Mouse (Mus musculus): ENCODE measurements around the gene Hoxd4. TPM values are rescaled to one million over a fixed set of nuclear protein-coding genes. Genes with fewer than 3 reads are reported as not detected.

The Hoxd4 gene
- total and polyA plus RNA-seq, 2 experiments from 2014 or later, result not detected

- ATAC-seq, result no peak
- Histone ChIP-seq H3K27ac (ENCODE audit: low read depth, low read length) (no peak within 1 kb of the TSS), H3K9ac (no peak within 1 kb of the TSS), H3K9me3 (ENCODE audit: low read length) (no peaks in the 10 kb centered on the region), H3K4me2 (ENCODE audit: low read depth) (no peak within 1 kb of the TSS), H3K4me3 (ENCODE audit: low read depth, low read length) (no peak within 1 kb of the TSS), H3K4me1 (ENCODE audit: insufficient read depth) (no peaks in the 10 kb centered on the region), H3K27me3 (ENCODE audit: insufficient read depth, low read length) (peaks cover 97% of the 10 kb centered on the region), H3K36me3 (ENCODE audit: insufficient read depth) (no peaks in the 10 kb centered on the region)
- WGBS, result 2% methylated on average over 47 of the region's 47 CpGs
- no peak for TF ChIP-seq CTCF (IDR thresholded peaks at IDR 0.05; ENCODE audit: low read depth)
- no peak for DNase-seq
Observed at GRCm38 (mm10) chr2:74674881-74675665, 36.7 kb upstream of the Hoxd4 start, which contains the start of gene Hoxd12. Gene Hoxd12 (plus strand): TSS chr2:74675013.

GRCm38 (mm10) chr2:74675666-74676282 is 36.0 kb upstream of the Hoxd4 start:
- Histone ChIP-seq H3K9me3 (ENCODE audit: low read length) (no peaks in the 10 kb centered on the region), H3K36me3 (ENCODE audit: insufficient read depth) (no peaks in the 10 kb centered on the region), H3K4me3 (ENCODE audit: low read depth, low read length) (no peak overlapping the region), H3K27me3 (ENCODE audit: insufficient read depth, low read length) (peaks cover 98% of the 10 kb centered on the region), H3K4me2 (ENCODE audit: low read depth) (no peak overlapping the region), H3K9ac (no peak overlapping the region), H3K4me1 (ENCODE audit: insufficient read depth) (no peaks in the 10 kb centered on the region), H3K27ac (ENCODE audit: low read depth, low read length) (no peak overlapping the region)
- 6% methylated on average over 22 of the region's 24 CpGs for WGBS
- ATAC-seq (no peak), DNase-seq (no peak)
- TF ChIP-seq CTCF (IDR thresholded peaks at IDR 0.05; ENCODE audit: low read depth), result no peak

DNA sequence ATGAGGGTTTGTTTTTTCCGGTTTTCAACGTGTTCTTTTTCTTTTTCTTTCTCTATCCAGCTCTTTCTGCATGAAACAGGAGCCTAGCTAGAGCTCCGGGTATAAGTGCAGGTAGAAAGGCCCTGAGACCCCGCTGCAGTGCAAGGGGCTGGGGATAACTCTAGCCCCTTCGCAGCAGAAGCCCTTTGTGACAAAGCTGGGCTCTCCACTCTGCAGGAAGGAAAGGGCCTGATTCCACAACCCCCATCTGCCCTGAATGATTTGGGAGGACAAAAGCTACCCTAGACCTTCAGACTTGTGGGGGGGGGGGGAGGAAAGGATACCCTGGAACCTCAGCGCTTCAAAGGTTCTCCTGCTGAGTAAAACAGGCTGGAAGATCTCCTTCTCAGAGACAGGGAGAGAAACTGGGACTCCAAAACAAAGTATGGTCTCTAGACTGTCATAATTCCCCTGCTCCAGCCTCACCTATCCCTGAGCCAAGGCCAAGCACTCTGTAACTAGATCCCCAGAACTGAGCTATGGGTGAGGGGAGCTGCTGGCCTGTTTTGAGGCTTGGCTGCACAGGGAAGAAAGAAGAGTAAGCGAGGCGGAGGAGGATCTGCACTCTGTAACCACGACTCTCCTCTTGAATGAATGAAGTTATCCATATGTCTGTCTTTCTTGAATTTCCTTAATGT is 35.2 kb upstream of the Hoxd4 start:
- no peak for ATAC-seq

GRCm38 (mm10) chr2:74677106-74677505 is 34.6 kb upstream of the Hoxd4 start:
- DNase-seq (no peak), ATAC-seq (no peak)
- Histone ChIP-seq H3K27me3 (ENCODE audit: insufficient read depth, low read length) (peaks cover 97% of the 10 kb centered on the region), H3K4me2 (ENCODE audit: low read depth) (no peak overlapping the region), H3K27ac (ENCODE audit: low read depth, low read length) (no peak overlapping the region), H3K4me1 (ENCODE audit: insufficient read depth) (no peaks in the 10 kb centered on the region), H3K4me3 (ENCODE audit: low read depth, low read length) (no peak overlapping the region), H3K36me3 (ENCODE audit: insufficient read depth) (no peaks in the 10 kb centered on the region), H3K9ac (no peak overlapping the region), H3K9me3 (ENCODE audit: low read length) (no peaks in the 10 kb centered on the region)
- no peak for TF ChIP-seq CTCF (IDR thresholded peaks at IDR 0.05; ENCODE audit: low read depth)
- WGBS, result 12% methylated on average over 2 of the region's 2 CpGs

More for the DNA sequence above, 35.2 kb upstream of the Hoxd4 start:
- Histone ChIP-seq H3K9ac (no peak overlapping the region), H3K9me3 (ENCODE audit: low read length) (no peaks in the 10 kb centered on the region), H3K4me3 (ENCODE audit: low read depth, low read length) (no peak overlapping the region), H3K36me3 (ENCODE audit: insufficient read depth) (no peaks in the 10 kb centered on the region), H3K27ac (ENCODE audit: low read depth, low read length) (no peak overlapping the region), H3K4me1 (ENCODE audit: insufficient read depth) (no peaks in the 10 kb centered on the region), H3K27me3 (ENCODE audit: insufficient read depth, low read length) (peaks cover 98% of the 10 kb centered on the region), H3K4me2 (ENCODE audit: low read depth) (no peak overlapping the region)
- no peak for TF ChIP-seq CTCF (IDR thresholded peaks at IDR 0.05; ENCODE audit: low read depth)
- no peak for DNase-seq
- WGBS, result 4% methylated on average over 9 of the region's 9 CpGs

DNA sequence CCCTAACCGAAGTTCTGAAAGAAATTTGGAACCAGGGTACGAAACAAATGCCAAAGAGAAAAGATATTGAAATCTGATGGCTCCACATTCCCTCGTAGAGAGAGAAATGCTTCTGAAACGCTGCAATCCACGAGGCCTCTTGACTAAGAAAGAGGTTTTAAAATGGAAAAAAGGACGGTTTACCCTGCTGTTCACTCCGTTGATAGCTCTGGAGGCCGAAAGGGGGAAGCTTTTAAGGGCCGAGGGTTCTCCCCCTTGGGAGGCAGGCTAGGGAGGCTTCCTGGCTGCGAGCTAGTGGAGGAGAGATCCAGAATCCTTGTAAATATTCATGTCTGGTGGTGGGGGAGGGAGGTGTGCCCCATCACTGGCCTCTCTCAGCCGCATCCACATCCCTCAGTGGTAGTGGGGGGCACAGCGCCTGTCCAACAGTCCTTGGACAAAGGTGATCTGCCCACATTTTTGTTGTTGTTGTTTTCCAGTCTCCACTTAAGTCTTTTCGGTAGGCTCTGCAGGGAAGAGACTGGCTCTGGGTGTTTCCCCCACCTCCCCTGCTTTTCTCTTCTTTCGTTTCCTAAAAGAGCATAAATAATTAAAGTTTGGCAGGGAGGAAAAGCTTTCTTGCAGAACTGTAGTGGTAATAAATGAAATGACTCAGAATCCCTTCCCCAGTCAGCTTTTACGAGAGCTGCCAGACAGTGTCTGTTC is 32.7 kb upstream of the Hoxd4 start, which contains the start of gene Hoxd11:
Gene Hoxd11 (plus strand): TSS at position 667 of the 705 bp plus-strand sequence.
- no peak for ATAC-seq

GRCm38 (mm10) chr2:74679596-74679971 is 32.1 kb upstream of the Hoxd4 start:
- 1% methylated on average over 26 of the region's 26 CpGs for WGBS
- peaks cover 94% of the 10 kb centered on the region for H3K27me3 ChIP-seq (ENCODE audit: insufficient read depth, low read length)
- ATAC-seq (no peak), DNase-seq (no peak)
- H3K9me3 ChIP-seq (ENCODE audit: low read length), result no peaks in the 10 kb centered on the region
- H3K4me3 ChIP-seq (ENCODE audit: low read depth, low read length), result no peak overlapping the region
- H3K4me2 ChIP-seq (ENCODE audit: low read depth), result no peak overlapping the region
- H3K36me3 ChIP-seq (ENCODE audit: insufficient read depth), result no peaks in the 10 kb centered on the region
- H3K4me1 ChIP-seq (ENCODE audit: insufficient read depth), result no peaks in the 10 kb centered on the region
- H3K27ac ChIP-seq (ENCODE audit: low read depth, low read length), result no peak overlapping the region
- TF ChIP-seq CTCF (IDR thresholded peaks at IDR 0.05; ENCODE audit: low read depth), result no peak
- no peak overlapping the region for H3K9ac ChIP-seq

More for the DNA sequence above, 32.7 kb upstream of the Hoxd4 start, which contains the start of gene Hoxd11:
- Histone ChIP-seq H3K36me3 (ENCODE audit: insufficient read depth) (no peaks in the 10 kb centered on the region), H3K9me3 (ENCODE audit: low read length) (no peaks in the 10 kb centered on the region), H3K27me3 (ENCODE audit: insufficient read depth, low read length) (peaks cover 94% of the 10 kb centered on the region), H3K4me3 (ENCODE audit: low read depth, low read length) (no peak within 1 kb of the TSS), H3K4me1 (ENCODE audit: insufficient read depth) (no peaks in the 10 kb centered on the region), H3K27ac (ENCODE audit: low read depth, low read length) (no peak within 1 kb of the TSS), H3K9ac (no peak within 1 kb of the TSS), H3K4me2 (ENCODE audit: low read depth) (no peak within 1 kb of the TSS)
- no peak for DNase-seq
- TF ChIP-seq CTCF (IDR thresholded peaks at IDR 0.05; ENCODE audit: low read depth), result no peak
- 2% methylated on average over 15 of the region's 15 CpGs for WGBS

Data from forebrain, postnatal 0 days (tissue).